16 mouse cellular contexts compared by ENCODE assay signal in genomic region chr12:68728882-68729281, GRCm38 (mm10).
DNase-seq lines count a peak whose midpoint lies in the region; ATAC-seq lines count a peak whose summit lies in the region.
"Had no signal": no experiment of that assay in that cellular context is flagged by ENCODE, and none has a peak within 500 bp of the region (broad histone marks: within the 10 kb centered on the region; RNA-seq: fewer than 3 reads in every experiment).

No protein-coding gene starts in this region.

- H3K27me3 ChIP-seq in neural tube, embryonic 12.5 days (replicated peaks) = no peaks in the 10 kb centered on the region
- H3K27me3 ChIP-seq: embryonic facial prominence, embryonic 12.5 days; heart, embryonic 12.5 days; limb, embryonic 12.5 days had no signal

- H3K4me3 ChIP-seq in neural tube, embryonic 12.5 days = no peak overlapping the region
- H3K4me3 ChIP-seq: embryonic facial prominence, embryonic 12.5 days; heart, embryonic 12.5 days; limb, embryonic 12.5 days had no signal

- H3K27ac ChIP-seq in neural tube, embryonic 12.5 days = no peak overlapping the region
- H3K27ac ChIP-seq: embryonic facial prominence, embryonic 12.5 days; limb, embryonic 12.5 days had no signal

- no peak overlapping the region for H3K4me2 ChIP-seq in neural tube, embryonic 12.5 days (replicated peaks)
- H3K4me2 ChIP-seq: embryonic facial prominence, embryonic 12.5 days; heart, embryonic 12.5 days; limb, embryonic 12.5 days had no signal

- no peaks in the 10 kb centered on the region for H3K4me1 ChIP-seq in neural tube, embryonic 12.5 days
- H3K4me1 ChIP-seq: embryonic facial prominence, embryonic 12.5 days; heart, embryonic 12.5 days; limb, embryonic 12.5 days had no signal

- no peaks in the 10 kb centered on the region for H3K36me3 ChIP-seq in neural tube, embryonic 12.5 days
- H3K36me3 ChIP-seq: embryonic facial prominence, embryonic 12.5 days; heart, embryonic 12.5 days; limb, embryonic 12.5 days had no signal

- no peaks in the 10 kb centered on the region for H3K9me3 ChIP-seq in neural tube, embryonic 12.5 days
- H3K9me3 ChIP-seq: embryonic facial prominence, embryonic 12.5 days; heart, embryonic 12.5 days; limb, embryonic 12.5 days had no signal

- peak; percentile 65 for ATAC-seq in neural tube, embryonic 12.5 days (ENCODE audit: low FRiP score, low read depth)
- ATAC-seq: liver, postnatal 0 days had no signal

- WGBS in neural tube, embryonic 12.5 days = 17% methylated on average over 2 of the region's 2 CpGs

- DNase-seq in cerebellum, postnatal 10 days = peak; percentile 34 to 46
- DNase-seq in cerebellum, postnatal 36 days = no peak
- peak; percentile 6 for DNase-seq in kidney, postnatal 10 days
- DNase-seq in kidney, adult 8-10 months = no peak
- DNase-seq in neural tube, embryonic 10.5 days (ENCODE audit: extremely low spot score, low spot score) = no peak
- DNase-seq in testis, postnatal 14 days (ENCODE audit: low spot score) = no peak
- DNase-seq in cerebellum, adult 9-11 months = no peak
- DNase-seq: adrenal gland, adult 2 months; gastrocnemius, postnatal 36 days; kidney, postnatal 36 days; layer of hippocampus, postnatal 36 days; liver, postnatal 0 days had no signal

- H3K9ac ChIP-seq in neural tube, embryonic 12.5 days = no peak overlapping the region
- H3K9ac ChIP-seq: embryonic facial prominence, embryonic 12.5 days; heart, embryonic 12.5 days; limb, embryonic 12.5 days; liver, postnatal 0 days had no signal

Comparison
In these comparisons a context has a peak if more than half of its experiments do, and no peak if none do; other contexts are left out.
1. DNase-seq: peak in cerebellum, postnatal 10 days (2 of 2) and kidney, postnatal 10 days (single experiment); none in cerebellum, postnatal 36 days (0 of 2), kidney, adult 8-10 months (0 of 2), neural tube, embryonic 10.5 days (single experiment), testis, postnatal 14 days (single experiment) and cerebellum, adult 9-11 months (single experiment).